Mouse (Mus musculus): ENCODE measurements around the gene Nars2.

The Nars2 gene

GRCm38 (mm10) chr7:96971027-96971996 is 20.0 kb downstream of the Nars2 start:
- peak; percentile 56 for DNase-seq

DNA sequence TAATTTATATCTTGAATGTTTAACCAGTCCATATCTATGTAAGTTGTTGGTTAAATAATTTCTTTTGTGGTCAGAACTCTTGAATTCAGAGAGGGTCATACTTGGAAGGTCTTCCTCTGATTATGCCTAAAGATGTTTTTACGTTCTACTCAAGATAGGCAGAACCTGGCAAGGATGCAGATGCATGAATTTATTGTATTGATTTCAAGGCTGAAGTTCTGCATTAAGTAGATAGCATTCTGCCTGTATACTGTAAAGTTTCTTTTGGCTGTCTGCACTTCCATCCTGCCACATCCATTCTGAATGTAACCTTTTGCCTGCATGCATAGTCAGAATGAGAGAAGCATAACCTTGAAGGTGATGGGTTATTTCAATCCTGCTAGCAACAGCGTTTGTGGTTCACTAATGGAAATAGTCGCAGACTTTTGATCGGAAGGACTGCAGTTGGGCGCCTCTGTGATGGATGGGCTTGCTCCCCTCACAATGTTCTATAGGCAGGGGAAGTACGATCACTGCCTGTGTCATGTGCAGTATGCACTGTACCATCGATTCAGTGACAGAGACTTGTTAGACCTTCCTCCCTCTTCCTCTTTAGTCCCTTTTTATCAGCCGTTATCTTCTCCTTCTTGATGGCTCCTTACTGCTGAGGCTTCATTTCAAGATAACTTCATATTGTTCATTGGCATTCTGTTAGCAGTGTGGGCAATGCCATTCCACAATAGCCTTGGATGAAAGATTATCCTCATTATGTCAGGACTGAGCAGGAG is 21.0 kb downstream of the Nars2 start:
- no peak for DNase-seq

DNA sequence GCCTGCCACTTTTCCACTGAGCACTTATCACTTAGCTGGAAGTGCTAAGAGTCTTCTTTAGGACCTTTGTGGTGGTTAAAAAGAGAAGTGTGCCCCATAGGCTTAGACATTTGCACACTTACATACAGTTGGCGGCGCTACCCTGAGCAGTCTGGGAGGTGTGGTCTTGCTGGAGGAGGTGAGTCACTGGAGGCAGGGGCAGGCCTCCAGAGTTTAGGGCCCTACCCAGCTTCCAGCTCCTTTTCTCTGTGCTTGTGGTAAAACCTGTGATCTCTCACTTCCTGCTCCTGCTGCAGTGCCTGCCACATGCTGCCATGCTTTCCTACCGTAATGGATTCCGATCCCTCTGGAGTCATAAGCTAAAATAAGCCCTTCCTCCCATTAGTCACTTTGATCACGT is 24.6 kb downstream of the Nars2 start:
- no peak for DNase-seq

- no peak for DNase-seq
Observed at GRCm38 (mm10) chr7:96977209-96977608, 25.9 kb downstream of the Nars2 start.

DNA sequence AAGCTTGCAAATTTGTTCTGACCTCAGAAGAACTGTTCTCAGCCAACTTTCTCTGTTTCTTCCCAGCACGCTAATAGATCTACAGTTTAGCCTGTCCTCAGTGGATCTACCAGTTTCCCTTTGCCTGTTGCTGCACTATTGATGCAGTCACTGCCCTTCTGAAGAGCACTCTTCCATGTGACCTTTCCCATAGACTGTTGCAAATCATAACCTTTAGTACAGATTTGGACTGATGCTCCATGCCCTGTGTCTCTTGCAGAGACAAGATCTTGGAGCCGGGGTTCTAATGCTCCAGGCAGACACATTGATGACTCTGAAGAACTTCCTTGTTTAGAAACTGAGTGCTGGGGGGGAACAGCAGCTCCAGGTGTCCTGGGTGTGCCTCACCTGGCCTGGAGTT is 30.1 kb downstream of the Nars2 start:
- DNase-seq = no peak

- peak; percentile 61 for DNase-seq
Observed at GRCm38 (mm10) chr7:96983660-96984347, 32.5 kb downstream of the Nars2 start.

GRCm38 (mm10) chr7:96985798-96986197 is 34.5 kb downstream of the Nars2 start:
- peak; percentile 67 for DNase-seq

DNA sequence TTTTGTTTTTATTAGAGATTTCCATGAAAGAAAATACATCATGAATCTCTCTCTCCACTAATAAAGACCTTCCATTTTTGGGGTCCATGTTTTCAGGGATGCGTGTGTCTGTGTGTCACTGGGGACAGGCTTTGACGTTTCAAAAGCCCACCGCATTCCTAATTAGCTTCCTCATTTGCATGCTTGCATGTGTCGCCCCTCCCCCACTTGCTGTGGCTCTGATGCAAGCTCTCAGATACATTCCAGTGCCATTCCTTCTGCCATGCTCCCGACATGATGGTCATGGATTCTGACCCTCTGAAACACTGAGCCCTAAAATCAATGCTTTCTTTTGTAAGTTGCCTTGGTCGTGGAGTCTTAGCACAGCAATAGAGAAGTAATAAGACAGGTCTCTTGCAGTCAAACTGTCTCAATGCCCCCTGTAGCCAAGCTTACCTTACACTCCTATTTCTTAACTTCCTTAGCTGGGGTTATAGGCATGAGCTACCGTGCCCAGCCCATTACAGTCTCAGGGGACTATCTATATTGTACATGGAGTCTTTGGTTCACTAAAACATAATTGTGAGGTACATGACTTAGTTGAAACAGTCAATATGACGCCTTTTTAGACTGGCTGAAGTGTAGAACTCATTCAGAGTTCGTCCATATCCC is 35.6 kb downstream of the Nars2 start:
- DNase-seq = no peak

DNA sequence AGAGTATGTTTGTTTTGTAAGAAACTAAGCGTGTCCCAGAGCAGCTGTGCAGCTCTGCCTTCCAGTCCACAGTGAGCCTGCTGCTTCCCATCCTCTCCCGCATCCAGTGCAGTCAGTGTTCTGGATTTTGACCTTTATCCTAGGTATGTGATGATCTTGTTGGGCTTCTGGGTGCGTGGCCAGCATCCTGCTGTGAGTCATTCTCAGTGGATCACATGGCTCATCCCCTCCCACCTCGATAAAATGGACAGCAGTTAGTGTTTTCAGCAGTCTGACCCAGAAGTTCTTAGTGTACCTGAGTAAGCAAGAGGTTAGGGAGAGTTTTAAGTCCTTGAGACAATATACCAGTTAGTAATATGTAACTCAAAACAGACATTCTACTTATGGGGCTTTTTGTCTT is 36.4 kb downstream of the Nars2 start:
- no peak for DNase-seq

DNA sequence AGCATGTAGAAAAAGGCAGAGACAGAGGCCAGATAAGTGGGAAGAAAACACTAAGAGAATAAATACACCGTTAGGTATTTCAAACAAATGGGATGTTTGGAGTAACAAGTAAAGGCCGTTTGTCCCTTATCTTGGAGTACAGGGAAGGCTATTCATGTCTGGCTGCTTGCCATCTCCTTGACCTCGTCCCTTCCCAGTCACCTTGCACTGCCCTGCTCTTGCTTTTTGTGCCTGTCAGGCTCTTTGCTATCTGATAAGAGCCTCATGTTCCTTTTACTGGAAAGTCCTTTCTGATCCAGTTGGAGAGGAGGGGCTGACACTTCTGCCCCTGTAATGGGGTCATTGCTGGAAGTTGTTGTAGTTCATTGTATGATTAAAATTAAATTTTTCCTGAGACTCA is 61.7 kb downstream of the Nars2 start:
- peak; percentile 32 for DNase-seq

DNA sequence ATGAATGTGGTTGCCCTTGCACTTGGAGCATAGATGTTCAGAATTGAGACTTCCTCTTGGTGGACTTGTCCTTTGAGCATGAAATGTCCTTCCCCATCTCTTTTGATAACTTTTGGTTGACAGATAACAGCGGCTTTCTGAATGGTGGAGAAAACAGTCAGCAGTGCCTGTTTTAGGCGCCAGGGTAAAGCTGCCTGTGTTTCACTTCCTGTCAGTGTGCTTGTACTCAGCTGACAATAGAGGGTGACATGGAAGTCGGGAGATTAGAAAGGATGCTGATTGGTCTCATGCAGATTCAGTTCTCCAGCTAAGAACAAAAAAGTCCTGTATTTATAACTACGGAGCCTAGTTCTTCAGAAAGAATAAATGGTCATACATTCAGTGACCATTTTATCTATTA is 66.7 kb downstream of the Nars2 start:
- DNase-seq = peak; percentile 12

DNA sequence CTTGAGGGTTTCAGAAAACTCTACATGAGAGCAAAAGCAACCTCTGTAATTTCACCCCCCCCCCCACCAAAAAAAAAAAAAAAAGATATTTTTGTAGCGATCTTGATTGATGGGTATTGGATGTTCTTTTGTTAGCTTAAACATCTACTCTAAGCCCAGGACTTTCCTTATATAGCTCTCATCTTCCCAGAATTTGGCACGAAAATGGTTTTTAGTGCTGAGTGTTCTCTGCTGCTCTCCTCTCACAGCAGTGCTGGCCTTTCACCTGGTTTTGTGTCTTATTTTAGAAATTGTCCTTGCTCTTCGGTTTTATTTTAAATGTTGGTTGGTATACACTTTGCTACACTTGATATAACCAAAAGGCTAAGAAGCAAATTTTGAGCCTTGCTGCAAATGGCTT is 67.1 kb downstream of the Nars2 start:
- no peak for DNase-seq

DNA sequence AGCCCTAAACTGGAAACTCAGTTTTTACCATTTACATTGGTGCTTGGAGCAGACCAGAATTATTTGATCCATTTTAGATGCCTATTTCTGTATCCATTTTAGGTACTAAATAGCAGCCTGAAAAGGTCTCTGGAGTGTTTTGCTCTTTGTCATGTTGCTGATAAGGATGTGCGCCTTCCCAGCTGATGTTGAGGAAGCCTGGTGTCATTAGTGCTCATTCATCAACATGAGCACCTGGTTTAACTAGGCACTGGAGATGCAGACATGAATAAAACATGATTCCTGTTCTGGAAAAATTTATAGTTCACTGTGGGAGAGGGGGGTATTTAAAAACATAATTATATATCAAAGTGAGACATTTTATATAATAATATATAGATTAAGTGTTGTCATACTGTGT is 68.0 kb downstream of the Nars2 start:
- no peak for DNase-seq

DNA sequence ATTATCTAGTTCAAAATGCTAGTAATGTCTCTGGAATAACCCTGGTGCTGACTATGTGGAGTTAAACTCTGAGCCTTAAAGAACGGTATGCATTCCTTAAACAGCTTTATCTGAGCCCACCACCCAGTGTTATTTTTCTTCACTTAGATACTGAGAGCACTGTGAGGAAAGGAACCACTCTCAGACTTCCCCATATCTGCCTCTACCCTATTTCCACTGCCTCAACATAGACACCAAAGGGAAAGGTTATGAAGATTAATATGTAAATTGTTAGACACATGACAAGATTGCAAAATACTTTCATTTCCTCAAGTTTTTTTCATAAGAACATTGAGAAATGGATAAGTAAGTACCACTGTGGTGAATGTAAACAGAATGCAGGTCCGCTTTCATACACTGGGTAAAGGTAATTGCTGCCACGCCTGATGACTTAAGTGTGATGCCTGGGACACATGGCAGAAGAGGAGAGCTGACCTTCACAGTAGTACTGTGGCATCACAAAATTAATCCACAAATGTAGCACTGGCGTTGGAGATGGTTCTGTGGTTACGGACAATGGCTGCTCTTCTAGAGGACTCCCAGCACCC is 75.6 kb downstream of the Nars2 start:
- no peak for DNase-seq

- peak; percentile 5 for DNase-seq
Observed at GRCm38 (mm10) chr7:97029151-97029550, 77.8 kb downstream of the Nars2 start.

DNA sequence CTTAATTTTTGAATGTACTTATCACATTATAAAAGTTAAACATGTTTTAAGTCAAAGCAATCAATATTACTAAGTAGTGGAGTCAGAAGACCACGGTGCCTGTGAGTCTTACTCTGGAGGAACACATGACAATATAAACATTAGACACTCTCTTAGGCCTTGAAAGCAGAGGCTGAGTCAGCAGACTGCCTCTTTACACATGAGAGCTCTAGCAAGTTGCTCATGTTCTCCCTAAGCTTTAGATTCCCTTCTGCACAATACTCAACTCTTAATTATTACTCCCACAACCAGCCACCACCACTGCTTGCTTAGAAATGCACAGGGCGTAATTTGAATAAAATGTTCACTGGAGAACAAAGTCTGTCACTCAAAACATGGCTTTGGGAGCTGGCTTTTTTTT is 81.1 kb downstream of the Nars2 start:
- DNase-seq = no peak

- no peak for DNase-seq
Observed at GRCm38 (mm10) chr7:97039641-97040040, 88.3 kb downstream of the Nars2 start.

- DNase-seq = no peak
Observed at GRCm38 (mm10) chr7:97041868-97042449, 90.7 kb downstream of the Nars2 start.

GRCm38 (mm10) chr7:97042981-97043380 is 91.7 kb downstream of the Nars2 start:
- DNase-seq = peak; percentile 14

DNA sequence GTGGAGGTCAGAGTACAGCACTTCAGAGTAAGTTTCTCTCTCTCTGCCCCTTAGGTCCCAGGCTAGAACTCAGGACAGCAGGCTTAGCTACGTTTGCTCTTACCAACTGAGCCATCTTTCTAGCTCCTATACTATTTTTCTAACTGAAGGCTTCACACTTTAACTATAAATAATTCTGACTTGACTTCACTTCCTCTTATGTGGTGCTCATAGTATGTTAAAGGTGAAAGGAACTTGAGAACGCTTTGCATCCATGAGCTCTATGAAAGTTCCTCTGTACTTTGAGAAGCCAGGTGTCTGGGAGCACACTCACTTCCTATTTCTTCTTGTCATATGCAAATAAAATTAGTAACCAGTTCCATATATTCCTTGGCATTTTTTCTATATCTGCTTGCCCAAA is 109.7 kb downstream of the Nars2 start:
- DNase-seq = no peak

DNA sequence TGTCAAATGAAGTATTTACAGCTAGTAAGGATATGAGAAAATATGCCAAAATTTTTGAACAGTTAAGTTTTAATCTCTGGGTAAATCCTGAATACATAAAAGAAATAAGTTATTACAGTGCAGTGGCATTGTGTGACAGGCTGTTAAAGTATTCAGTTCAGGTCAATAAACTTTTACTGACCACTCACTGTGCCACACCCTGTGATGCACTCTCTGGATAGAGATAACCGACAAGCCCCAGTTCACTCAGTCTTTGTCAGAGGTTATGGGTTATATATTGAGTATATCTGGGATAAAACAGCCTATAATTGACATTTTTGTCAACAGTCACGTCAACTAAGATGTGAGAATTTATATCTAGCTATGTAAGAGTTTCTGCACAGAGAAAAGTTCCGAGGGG is 120.2 kb downstream of the Nars2 start:
- DNase-seq = no peak

DNA sequence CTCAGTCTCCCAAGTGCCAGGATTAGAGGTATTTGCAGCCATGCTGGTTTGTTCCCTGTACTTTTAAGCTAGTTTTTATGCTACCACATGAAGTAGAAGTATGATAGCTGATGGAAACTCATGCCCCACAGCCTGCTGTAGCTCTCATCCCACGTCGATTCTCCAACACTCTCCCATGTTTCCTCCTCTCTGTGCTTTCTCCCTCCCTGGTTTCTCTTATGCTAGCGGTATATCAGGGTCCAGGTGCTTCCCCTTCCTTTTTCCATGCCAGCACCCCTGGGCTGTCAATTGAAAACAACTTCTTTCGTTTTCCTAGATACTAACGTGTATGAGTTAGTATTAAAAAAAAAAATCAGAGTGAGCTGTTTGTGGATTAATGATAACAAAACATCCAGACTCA is 120.8 kb downstream of the Nars2 start:
- DNase-seq = no peak
